Mouse (Mus musculus) adrenal gland, adult 2 months (tissue): ENCODE measurements around the gene Hist1h4i. TPM values are rescaled to one million over a fixed set of nuclear protein-coding genes. Genes with fewer than 3 reads are reported as not detected.

Experiments
- microRNA-seq, 2 experiments: library from miRNA; unstranded; fragments of <30 nt; microRNA quantifications; one replicate each; pipeline ENCODE4 v1.2.0; 2021
- polyA plus RNA-seq: library from polyadenylated mRNA; depleted of rRNA; stranded (reverse); fragments of >200 nt; gene quantifications from 2 replicates; pipeline ENCODE4 v1.2.3, GENCODE M21; 2012; rRNA removed
- total RNA-seq, 2 experiments: library from RNA; stranded (reverse); gene quantifications; 2 replicates each; pipeline ENCODE4 v1.2.3; 2021

The Hist1h4i gene
- total and polyA plus RNA-seq, 3 experiments: 12.7 to 52.2 (median 48.5) TPM

Small RNA genes lying within 50 kb of the gene (microRNA-seq; reads per million reads assigned to microRNA genes)
- gene Gm26300: 0 reads per million in 2 experiments
- 0 reads per million in 2 experiments for gene Gm44390
- gene Gm44486: 0 reads per million in 2 experiments

Other genes starting within 250 kb of the Hist1h4i start
- 10 to 100 TPM; 35.5 to 55.7 TPM for gene Hist1h2bq, start 231.2 kb downstream of the Hist1h4i start, total RNA-seq
- 13.1 and 16.6 TPM in 2 replicates for gene Hist1h2bq, start 231.2 kb downstream of the Hist1h4i start, polyA plus RNA-seq
- gene Hist1h2ao, start 230.9 kb downstream of the Hist1h4i start, total RNA-seq: 10 to 100 TPM; 16.1 to 19.4 TPM
- not detected in 2 replicates for gene Hist1h2ao, start 230.9 kb downstream of the Hist1h4i start, polyA plus RNA-seq
- gene Hist1h4m, start 229.6 kb downstream of the Hist1h4i start, total RNA-seq: 100 to 1,000 TPM; 165 to 190 TPM
- gene Hist1h4m, start 229.6 kb downstream of the Hist1h4i start, polyA plus RNA-seq: 4.5 TPM in 1 of 2 replicates, not detected in the other
- gene Hist1h4n, start 209.2 kb downstream of the Hist1h4i start, total RNA-seq: 10 to 100 TPM; 22.2 to 52.8 TPM
- gene Hist1h4n, start 209.2 kb downstream of the Hist1h4i start, polyA plus RNA-seq: 4.1 and 6.6 TPM in 2 replicates
- gene Hist1h2ap, start 207.9 kb downstream of the Hist1h4i start, total RNA-seq: 10 to 100 TPM; 24.8 to 29.8 TPM
- gene Hist1h2ap, start 207.9 kb downstream of the Hist1h4i start, polyA plus RNA-seq: 126 and 141 TPM in 2 replicates
- gene Hist1h2br, start 207.6 kb downstream of the Hist1h4i start, total RNA-seq: 10 to 100 TPM; 36.5 to 55.8 TPM
- 12.6 and 15.9 TPM in 2 replicates for gene Hist1h2br, start 207.6 kb downstream of the Hist1h4i start, polyA plus RNA-seq
- 1 to 10 TPM; 1.7 to 1.9 TPM for gene Zfp184, start 96.3 kb downstream of the Hist1h4i start, total RNA-seq
- gene Zfp184, start 96.3 kb downstream of the Hist1h4i start, polyA plus RNA-seq: 0.26 and 0.35 TPM in 2 replicates
- gene Pom121l2, start 60.2 kb downstream of the Hist1h4i start, total RNA-seq: not detected
- not detected in 2 replicates for gene Pom121l2, start 60.2 kb downstream of the Hist1h4i start, polyA plus RNA-seq
- gene Prss16, start 31.6 kb downstream of the Hist1h4i start, total RNA-seq: under 1 TPM in 1 of 2 experiments, not detected in 1; 0.61 TPM
- gene Prss16, start 31.6 kb downstream of the Hist1h4i start, polyA plus RNA-seq: 0.35 and 1.0 TPM in 2 replicates
- 10 to 100 TPM; 14.2 to 18.9 TPM for gene Hist1h2ah, start 5.8 kb downstream of the Hist1h4i start, total RNA-seq
- gene Hist1h2ah, start 5.8 kb downstream of the Hist1h4i start, polyA plus RNA-seq: 1.0 and 16.0 TPM in 2 replicates
- gene Hist1h2bk, start 5.5 kb downstream of the Hist1h4i start, total RNA-seq: 10 to 100 TPM; 27.4 to 48.0 TPM
- 1.9 and 3.2 TPM in 2 replicates for gene Hist1h2bk, start 5.5 kb downstream of the Hist1h4i start, polyA plus RNA-seq
- gene Hist1h2ag, start 1.6 kb upstream of the Hist1h4i start, total RNA-seq: 10 to 100 TPM; 14.1 to 18.2 TPM
- gene Hist1h2ag, start 1.6 kb upstream of the Hist1h4i start, polyA plus RNA-seq: 0.45 TPM in 1 of 2 replicates, not detected in the other
- 10 to 100 TPM; 14.1 to 18.8 TPM for gene Hist1h2bj, start 1.9 kb upstream of the Hist1h4i start, total RNA-seq
- gene Hist1h2bj, start 1.9 kb upstream of the Hist1h4i start, polyA plus RNA-seq: 2.3 and 2.8 TPM in 2 replicates
- gene Vmn1r188, start 43.1 kb upstream of the Hist1h4i start, total RNA-seq: not detected
- not detected in 2 replicates for gene Vmn1r188, start 43.1 kb upstream of the Hist1h4i start, polyA plus RNA-seq
- gene Vmn1r189, start 64.5 kb upstream of the Hist1h4i start, total RNA-seq: not detected
- gene Vmn1r189, start 64.5 kb upstream of the Hist1h4i start, polyA plus RNA-seq: not detected in 2 replicates
- not detected for gene Vmn1r191, start 142.6 kb upstream of the Hist1h4i start, total RNA-seq
- not detected in 2 replicates for gene Vmn1r191, start 142.6 kb upstream of the Hist1h4i start, polyA plus RNA-seq
- gene Vmn1r192, start 149.8 kb upstream of the Hist1h4i start, total RNA-seq: not detected
- not detected in 2 replicates for gene Vmn1r192, start 149.8 kb upstream of the Hist1h4i start, polyA plus RNA-seq
- gene Vmn1r193, start 181.8 kb upstream of the Hist1h4i start, total RNA-seq: not detected
- not detected in 2 replicates for gene Vmn1r193, start 181.8 kb upstream of the Hist1h4i start, polyA plus RNA-seq
- not detected for gene Vmn1r194, start 202.9 kb upstream of the Hist1h4i start, total RNA-seq
- not detected in 2 replicates for gene Vmn1r194, start 202.9 kb upstream of the Hist1h4i start, polyA plus RNA-seq
- not detected for gene Vmn1r195, start 229.2 kb upstream of the Hist1h4i start, total RNA-seq
- gene Vmn1r195, start 229.2 kb upstream of the Hist1h4i start, polyA plus RNA-seq: not detected in 2 replicates
- gene Vmn1r196, start 248.6 kb upstream of the Hist1h4i start, total RNA-seq: not detected
- gene Vmn1r196, start 248.6 kb upstream of the Hist1h4i start, polyA plus RNA-seq: not detected in 2 replicates